Mouse (Mus musculus): ENCODE data around the gene Tpbpa. TPM values are rescaled to one million over a fixed set of nuclear protein-coding genes. Genes with fewer than 3 reads are reported as not detected.
"Not testable (repeated sequence)": the region's sequence is repeated elsewhere in the genome, so short reads cannot be mapped to it uniquely, and the experiment has no call there.

Gene Tpbpa
- 0.98 TPM in 1 of 2 replicates, not detected in the other for total RNA-seq (2012; rRNA removed)

DNA sequence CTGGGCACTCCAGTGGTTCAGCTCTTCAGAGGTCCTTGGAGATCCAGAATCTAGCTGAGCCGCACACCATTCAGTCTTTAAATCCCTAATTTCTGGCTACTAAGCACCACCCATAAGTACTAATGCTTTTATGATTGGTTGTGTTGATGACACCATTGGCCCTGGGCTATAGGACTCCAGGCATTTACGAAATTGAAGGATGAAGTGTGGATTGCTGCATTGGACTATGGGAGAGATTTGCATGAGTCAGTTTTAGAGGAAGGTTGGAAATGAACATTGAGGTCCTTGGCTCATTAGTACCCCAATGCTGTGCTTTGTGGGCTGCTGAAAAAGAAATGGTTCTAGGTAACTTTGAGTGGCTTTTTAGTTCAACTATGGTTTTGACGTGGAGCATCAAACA lies at the start of gene Tpbpa:
TSS of gene Tpbpa (minus strand) at position 101 of the 400 bp plus-strand sequence.
- H3K9me3 ChIP-seq (ENCODE audit: control insufficient read depth, insufficient read depth, low read depth, low read length); H3K27ac ChIP-seq (ENCODE audit: insufficient read depth, low read depth, low read length, poor library complexity, severe bottlenecking); in situ Hi-C loops (cut with MboI; ENCODE audit: low sequenced_read_pairs in 2 of 2, unreplicated experiment in 2 of 2); H3K9ac ChIP-seq (ENCODE audit: insufficient read depth, low read depth, low read length, poor library complexity, severe bottlenecking); H3K4me1 ChIP-seq (ENCODE audit: control insufficient read depth in 2 of 2, insufficient read depth in 2 of 2, low read length in 2 of 2, poor library complexity in 1 of 2); H3K36me3 ChIP-seq (ENCODE audit: control insufficient read depth, insufficient read depth, low read length, poor library complexity, severe bottlenecking); H3K4me3 ChIP-seq (ENCODE audit: insufficient read depth in 1 of 2, low read depth in 1 of 2, low read length in 2 of 2, poor library complexity in 1 of 2, severe bottlenecking in 1 of 2); DNase-seq (ENCODE audit: low read depth, low spot score): not testable (repeated sequence)

DNA sequence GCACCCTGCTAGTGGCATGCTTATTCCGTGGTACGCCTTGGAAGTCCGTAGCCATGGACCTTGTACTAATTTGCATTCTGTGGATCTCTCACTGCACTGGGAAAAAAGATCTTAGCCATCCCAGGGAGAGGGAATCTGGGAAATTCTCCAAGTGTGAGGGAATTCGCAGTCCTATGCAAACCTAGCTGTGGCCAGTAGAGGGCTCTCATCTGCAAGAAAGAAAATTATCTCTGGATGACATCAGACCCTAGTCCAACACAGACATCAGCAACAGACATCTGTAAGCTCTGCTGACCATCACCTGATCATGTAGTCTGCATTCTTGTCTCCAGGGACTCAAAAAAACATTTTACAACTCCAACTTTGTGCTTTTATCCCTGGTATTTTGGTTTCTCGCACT lies 45.1 kb upstream of the Tpbpa start:
- H3K27ac ChIP-seq (ENCODE audit: insufficient read depth, low read depth, low read length, poor library complexity, severe bottlenecking); H3K4me3 ChIP-seq (ENCODE audit: insufficient read depth in 1 of 2, low read depth in 1 of 2, low read length in 2 of 2, poor library complexity in 1 of 2, severe bottlenecking in 1 of 2); H3K9me3 ChIP-seq (ENCODE audit: control insufficient read depth, insufficient read depth, low read depth, low read length); H3K4me1 ChIP-seq (ENCODE audit: control insufficient read depth in 2 of 2, insufficient read depth in 2 of 2, low read length in 2 of 2, poor library complexity in 1 of 2); in situ Hi-C loops (cut with MboI; ENCODE audit: low sequenced_read_pairs in 2 of 2, unreplicated experiment in 2 of 2); H3K9ac ChIP-seq (ENCODE audit: insufficient read depth, low read depth, low read length, poor library complexity, severe bottlenecking); H3K36me3 ChIP-seq (ENCODE audit: control insufficient read depth, insufficient read depth, low read length, poor library complexity, severe bottlenecking); DNase-seq (ENCODE audit: low read depth, low spot score): not testable (repeated sequence)

DNA sequence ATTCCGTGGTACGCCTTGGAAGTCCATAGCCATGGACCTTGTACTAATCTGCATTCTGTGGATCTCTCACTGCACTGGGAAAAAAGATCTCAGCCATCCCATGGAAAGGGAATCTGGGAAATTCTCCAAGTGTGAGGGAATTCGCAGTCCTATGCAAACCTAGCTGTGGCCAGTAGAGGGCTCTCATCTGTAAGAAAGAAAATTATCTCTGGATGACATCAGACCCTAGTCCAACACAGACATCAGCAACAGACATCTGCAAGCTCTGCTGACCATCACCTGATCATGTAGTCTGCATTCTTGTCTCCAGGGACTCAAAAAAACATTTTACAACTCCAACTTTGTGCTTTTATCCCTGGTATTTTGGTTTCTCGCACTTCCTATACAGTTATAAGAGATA lies 30.5 kb upstream of the Tpbpa start:
- H3K4me3 ChIP-seq (ENCODE audit: insufficient read depth in 1 of 2, low read depth in 1 of 2, low read length in 2 of 2, poor library complexity in 1 of 2, severe bottlenecking in 1 of 2); H3K9ac ChIP-seq (ENCODE audit: insufficient read depth, low read depth, low read length, poor library complexity, severe bottlenecking); H3K4me1 ChIP-seq (ENCODE audit: control insufficient read depth in 2 of 2, insufficient read depth in 2 of 2, low read length in 2 of 2, poor library complexity in 1 of 2); H3K9me3 ChIP-seq (ENCODE audit: control insufficient read depth, insufficient read depth, low read depth, low read length); H3K36me3 ChIP-seq (ENCODE audit: control insufficient read depth, insufficient read depth, low read length, poor library complexity, severe bottlenecking); H3K27ac ChIP-seq (ENCODE audit: insufficient read depth, low read depth, low read length, poor library complexity, severe bottlenecking); in situ Hi-C loops (cut with MboI; ENCODE audit: low sequenced_read_pairs in 2 of 2, unreplicated experiment in 2 of 2): not testable (repeated sequence)
- peak; percentile 3 for DNase-seq (ENCODE audit: low read depth, low spot score)

DNA sequence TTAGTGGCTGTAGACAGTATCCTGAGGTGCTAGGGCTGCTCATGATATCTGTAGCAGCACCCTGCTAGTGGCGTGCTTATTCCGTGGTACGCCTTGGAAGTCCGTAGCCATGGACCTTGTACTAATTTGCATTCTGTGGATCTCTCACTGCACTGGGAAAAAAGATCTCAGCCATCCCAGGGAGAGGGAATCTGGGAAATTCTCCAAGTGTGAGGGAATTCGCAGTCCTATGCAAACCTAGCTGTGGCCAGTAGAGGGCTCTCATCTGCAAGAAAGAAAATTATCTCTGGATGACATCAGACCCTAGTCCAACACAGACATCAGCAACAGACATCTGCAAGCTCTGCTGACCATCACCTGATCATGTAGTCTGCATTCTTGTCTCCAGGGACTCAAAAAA lies 22.2 kb upstream of the Tpbpa start:
- H3K4me3 ChIP-seq (ENCODE audit: insufficient read depth in 1 of 2, low read depth in 1 of 2, low read length in 2 of 2, poor library complexity in 1 of 2, severe bottlenecking in 1 of 2); H3K4me1 ChIP-seq (ENCODE audit: control insufficient read depth in 2 of 2, insufficient read depth in 2 of 2, low read length in 2 of 2, poor library complexity in 1 of 2); in situ Hi-C loops (cut with MboI; ENCODE audit: low sequenced_read_pairs in 2 of 2, unreplicated experiment in 2 of 2); H3K9me3 ChIP-seq (ENCODE audit: control insufficient read depth, insufficient read depth, low read depth, low read length); DNase-seq (ENCODE audit: low read depth, low spot score); H3K27ac ChIP-seq (ENCODE audit: insufficient read depth, low read depth, low read length, poor library complexity, severe bottlenecking); H3K36me3 ChIP-seq (ENCODE audit: control insufficient read depth, insufficient read depth, low read length, poor library complexity, severe bottlenecking); H3K9ac ChIP-seq (ENCODE audit: insufficient read depth, low read depth, low read length, poor library complexity, severe bottlenecking): not testable (repeated sequence)

DNA sequence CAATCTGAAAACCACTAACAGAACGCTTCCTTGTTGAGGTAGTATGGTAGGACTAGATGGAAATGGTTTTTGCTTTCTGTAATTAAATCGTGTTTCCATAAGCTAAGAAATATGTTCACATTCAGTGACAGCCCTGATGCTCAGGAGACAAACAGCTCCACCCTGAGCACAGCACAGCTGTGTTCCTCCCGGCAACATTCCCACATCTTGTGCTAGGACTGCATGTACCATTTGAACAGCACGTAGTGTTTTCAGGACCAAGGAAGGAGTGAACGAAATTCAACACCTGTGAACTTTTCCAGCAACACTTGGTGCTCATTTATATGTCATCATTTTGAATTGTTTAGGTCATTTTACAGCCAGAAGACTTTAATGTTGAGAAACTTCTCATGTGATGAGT lies 19.9 kb upstream of the Tpbpa start:
- no peaks in the 10 kb centered on the region for H3K4me1 ChIP-seq (ENCODE audit: control insufficient read depth in 2 of 2, insufficient read depth in 2 of 2, low read length in 2 of 2, poor library complexity in 1 of 2)
- in situ Hi-C loops (cut with MboI; ENCODE audit: low sequenced_read_pairs in 2 of 2, unreplicated experiment in 2 of 2), result no loop called here
- H3K9me3 ChIP-seq (ENCODE audit: control insufficient read depth, insufficient read depth, low read depth, low read length), result no peaks in the 10 kb centered on the region
- no peak overlapping the region for H3K9ac ChIP-seq (ENCODE audit: insufficient read depth, low read depth, low read length, poor library complexity, severe bottlenecking)
- no peak overlapping the region for H3K4me3 ChIP-seq (ENCODE audit: insufficient read depth in 1 of 2, low read depth in 1 of 2, low read length in 2 of 2, poor library complexity in 1 of 2, severe bottlenecking in 1 of 2)
- H3K27ac ChIP-seq (ENCODE audit: insufficient read depth, low read depth, low read length, poor library complexity, severe bottlenecking), result no peak overlapping the region
- no peaks in the 10 kb centered on the region for H3K36me3 ChIP-seq (ENCODE audit: control insufficient read depth, insufficient read depth, low read length, poor library complexity, severe bottlenecking)
- TF ChIP-seq ZC3H11A (IDR thresholded peaks at IDR 0.05; ENCODE audit: borderline replicate concordance, low read depth, low read length) (no peak), ZNF384 (IDR thresholded peaks at IDR 0.05; ENCODE audit: low read depth, low read length) (no peak), CHD2 (IDR thresholded peaks at IDR 0.05; ENCODE audit: low read depth, low read length) (no peak), MAFK (IDR thresholded peaks at IDR 0.05; ENCODE audit: insufficient read depth, low read depth, low read length) (no peak), HCFC1 (IDR thresholded peaks at IDR 0.05; ENCODE audit: borderline replicate concordance, insufficient read depth, low read length) (no peak)
- DNase-seq (ENCODE audit: low read depth, low spot score), result no peak

DNA sequence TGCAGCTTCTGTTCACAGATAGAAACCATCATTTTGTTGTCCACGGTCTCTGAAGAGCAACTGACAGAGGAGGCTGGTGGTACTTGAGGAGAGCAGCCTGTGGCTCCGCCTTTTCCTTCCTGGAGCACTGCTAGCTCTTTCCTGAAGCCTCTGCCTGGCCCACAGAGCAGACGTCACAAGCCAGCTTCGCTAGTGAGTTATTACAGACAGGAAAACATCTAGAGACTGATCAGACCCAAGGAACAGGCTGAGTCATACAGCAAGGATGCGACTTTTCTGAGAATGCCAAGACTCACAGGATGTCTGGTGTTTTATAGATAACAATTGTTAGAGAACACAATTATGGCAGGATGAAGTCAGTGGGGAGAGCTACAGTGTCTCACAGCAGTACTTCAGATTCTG lies 5.3 kb downstream of the Tpbpa start, which contains the start of the genes Gm49391 and Ctla2a:
TSS of gene Gm49391 (minus strand) at position 72 of the 402 bp plus-strand sequence.
TSS of gene Ctla2a (minus strand) at position 126 of the 402 bp plus-strand sequence.
- Histone ChIP-seq H3K4me1 (ENCODE audit: control insufficient read depth in 2 of 2, insufficient read depth in 2 of 2, low read length in 2 of 2, poor library complexity in 1 of 2) (no peaks in the 10 kb centered on the region), H3K4me3 (ENCODE audit: insufficient read depth in 1 of 2, low read depth in 1 of 2, low read length in 2 of 2, poor library complexity in 1 of 2, severe bottlenecking in 1 of 2) (no peak within 1 kb of the TSS), H3K9me3 (ENCODE audit: control insufficient read depth, insufficient read depth, low read depth, low read length) (no peaks in the 10 kb centered on the region), H3K27ac (ENCODE audit: insufficient read depth, low read depth, low read length, poor library complexity, severe bottlenecking) (no peak within 1 kb of the TSS), H3K36me3 (ENCODE audit: control insufficient read depth, insufficient read depth, low read length, poor library complexity, severe bottlenecking) (no peaks in the 10 kb centered on the region), H3K9ac (ENCODE audit: insufficient read depth, low read depth, low read length, poor library complexity, severe bottlenecking) (no peak within 1 kb of the TSS)
- in situ Hi-C loops (cut with MboI; ENCODE audit: low sequenced_read_pairs in 2 of 2, unreplicated experiment in 2 of 2), result no loop called here
- no peak for DNase-seq (ENCODE audit: low read depth, low spot score)
- TF ChIP-seq ZNF384 (IDR thresholded peaks at IDR 0.05; ENCODE audit: low read depth, low read length) (no peak), ZC3H11A (IDR thresholded peaks at IDR 0.05; ENCODE audit: borderline replicate concordance, low read depth, low read length) (no peak), MAFK (IDR thresholded peaks at IDR 0.05; ENCODE audit: insufficient read depth, low read depth, low read length) (no peak), HCFC1 (IDR thresholded peaks at IDR 0.05; ENCODE audit: borderline replicate concordance, insufficient read depth, low read length) (no peak), CHD2 (IDR thresholded peaks at IDR 0.05; ENCODE audit: low read depth, low read length) (no peak)

DNA sequence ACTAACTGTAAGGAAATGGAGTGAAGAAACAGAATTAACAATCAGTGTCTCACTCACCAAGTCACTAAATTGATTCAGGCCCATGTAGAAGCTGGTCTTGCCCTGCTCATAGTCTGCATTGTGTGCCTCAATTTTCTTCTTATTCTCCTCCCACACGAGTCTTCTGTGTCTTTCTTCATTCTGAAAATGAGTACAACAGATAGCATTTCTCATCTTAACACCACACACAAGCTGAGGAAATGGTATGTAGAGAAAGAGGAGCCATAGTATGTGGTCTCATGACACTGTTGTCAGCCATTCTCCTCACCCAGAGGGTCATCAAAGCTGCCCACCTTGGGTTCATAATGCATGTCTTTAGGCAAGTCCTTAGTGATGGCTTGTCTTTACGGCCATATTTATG lies 6.3 kb downstream of the Tpbpa start, which contains the start of gene Gm49393:
TSS of gene Gm49393 (minus strand) at position 101 of the 400 bp plus-strand sequence.
- in situ Hi-C loops (cut with MboI; ENCODE audit: low sequenced_read_pairs in 2 of 2, unreplicated experiment in 2 of 2); H3K36me3 ChIP-seq (ENCODE audit: control insufficient read depth, insufficient read depth, low read length, poor library complexity, severe bottlenecking); H3K4me3 ChIP-seq (ENCODE audit: insufficient read depth in 1 of 2, low read depth in 1 of 2, low read length in 2 of 2, poor library complexity in 1 of 2, severe bottlenecking in 1 of 2); H3K27ac ChIP-seq (ENCODE audit: insufficient read depth, low read depth, low read length, poor library complexity, severe bottlenecking); H3K9ac ChIP-seq (ENCODE audit: insufficient read depth, low read depth, low read length, poor library complexity, severe bottlenecking); H3K9me3 ChIP-seq (ENCODE audit: control insufficient read depth, insufficient read depth, low read depth, low read length); DNase-seq (ENCODE audit: low read depth, low spot score); H3K4me1 ChIP-seq (ENCODE audit: control insufficient read depth in 2 of 2, insufficient read depth in 2 of 2, low read length in 2 of 2, poor library complexity in 1 of 2): not testable (repeated sequence)

Data from ES-E14 (cell line).